Mouse (Mus musculus) CH12.LX (cell line): ENCODE measurements at regions not wholly inside any gene's neighbourhood (a gene's known extent, or its start where the extent isn't known, plus 50 kb on each side); places are given as distances from the start of the nearest gene placed in this dataset.

Experiments used
- DNase-seq: peaks from one replicate; pipeline ENCODE4 v3.0.0-alpha.2; 2013; ENCODE audit errors: extremely low read depth
- H3K27ac ChIP-seq: 2 replicates; pipeline ENCODE4 v1.5.1; 2012; ENCODE audit warnings: low read depth, mild to moderate bottlenecking, control low read depth, moderate library complexity; ENCODE audit not compliant: insufficient read depth
- H3K27me3 ChIP-seq: replicated peaks from 2 replicates; pipeline ENCODE3; 2012; ENCODE audit warnings: inconsistent platforms
- H3K36me3 ChIP-seq, 2 experiments: replicated peaks in 1 of 2; 2 replicates each; pipeline versions ENCODE3 to v1.6.1; 2012; ENCODE audit warnings: inconsistent platforms in 1 of 2, low read length in 1 of 2, mild to moderate bottlenecking in 1 of 2, mixed read lengths in 1 of 2, moderate library complexity in 1 of 2; ENCODE audit not compliant: control insufficient read depth in 1 of 2, insufficient read depth in 1 of 2
- H3K4me1 ChIP-seq, 2 experiments: 2 replicates each; pipeline ENCODE4 v1.6.1; 2012; ENCODE audit warnings: inconsistent platforms in 1 of 2, moderate library complexity in 1 of 2; ENCODE audit not compliant: insufficient read depth in 2 of 2, control insufficient read depth in 1 of 2
- H3K4me2 ChIP-seq: 2 replicates; pipeline ENCODE4 v1.6.1; 2012; ENCODE audit warnings: low read depth, mild to moderate bottlenecking, control low read depth; ENCODE audit not compliant: poor library complexity, insufficient read depth, severe bottlenecking
- H3K4me3 ChIP-seq, 3 experiments: fragments of 150-350 bp in 1 of 3; sonication (generic) in 1 of 3; replicated peaks in 1 of 3; 2 replicates each; pipeline versions ENCODE3 to v1.5.1; 2011 to 2012; ENCODE audit warnings: low read depth in 2 of 3, low read length in 2 of 3, mild to moderate bottlenecking in 2 of 3, moderate library complexity in 2 of 3, control low read depth in 1 of 3, improper control_type of control experiment in 1 of 3, inconsistent platforms in 1 of 3, mixed read lengths in 1 of 3; ENCODE audit not compliant: poor library complexity in 1 of 3
- H3K79me2 ChIP-seq: replicated peaks from 2 replicates; pipeline ENCODE4 v1.6.1; 2012; ENCODE audit warnings: mild to moderate bottlenecking, moderate library complexity; ENCODE audit not compliant: control insufficient read depth, poor library complexity, insufficient read depth, severe bottlenecking; ENCODE audit errors: extremely low read depth
- H3K9ac ChIP-seq: 2 replicates; pipeline ENCODE4 v1.6.1; 2012; ENCODE audit warnings: low read depth, mild to moderate bottlenecking, control low read depth, moderate library complexity; ENCODE audit not compliant: insufficient read depth
- H3K9me3 ChIP-seq: replicated peaks from 2 replicates; pipeline ENCODE3; 2012; ENCODE audit warnings: low read length, inconsistent platforms, mixed read lengths
- CHD1 ChIP-seq: IDR thresholded peaks from 2 replicates; pipeline ENCODE4 v1.6.1; 2012; ENCODE audit warnings: low read depth, low read length, improper control_type of control experiment, inconsistent platforms
- CTCF ChIP-seq, 2 experiments: IDR thresholded peaks in 1 of 2; conservative IDR thresholded peaks in 1 of 2; 2 replicates each; pipeline ENCODE4 v1.5.1; 2011 to 2012; ENCODE audit warnings: low read depth in 2 of 2, low read length in 2 of 2, improper control_type of control experiment in 1 of 2, inconsistent platforms in 1 of 2, mild to moderate bottlenecking in 1 of 2, moderate library complexity in 1 of 2
- EP300 ChIP-seq: IDR thresholded peaks from 2 replicates; pipeline ENCODE4 v1.6.1; 2011; ENCODE audit warnings: low read length, improper control_type of control experiment
- GABPA ChIP-seq: IDR thresholded peaks from 2 replicates; pipeline ENCODE4 v1.6.1; 2012; ENCODE audit warnings: low read depth, low read length, improper control_type of control experiment, inconsistent platforms; ENCODE audit not compliant: insufficient replicate concordance
- IRF4 ChIP-seq: IDR thresholded peaks from 2 replicates; pipeline ENCODE4 v1.6.1; 2014; ENCODE audit warnings: low read depth, mild to moderate bottlenecking, inconsistent platforms, low read length, improper control_type of control experiment
- JUN ChIP-seq: IDR thresholded peaks from 2 replicates; pipeline ENCODE4 v1.6.1; 2011; ENCODE audit warnings: low read depth, mild to moderate bottlenecking, low read length, improper control_type of control experiment, moderate library complexity; ENCODE audit not compliant: insufficient read depth
- JUND ChIP-seq: conservative IDR thresholded peaks from 2 replicates; pipeline ENCODE4 v1.6.1; 2011; ENCODE audit warnings: low read depth, low read length, improper control_type of control experiment
- MAZ ChIP-seq: IDR thresholded peaks from 2 replicates; pipeline ENCODE4 v1.6.1; 2012; ENCODE audit warnings: low read depth, mild to moderate bottlenecking, inconsistent platforms, low read length, improper control_type of control experiment, moderate library complexity
- MXI1 ChIP-seq: IDR thresholded peaks from 2 replicates; pipeline ENCODE4 v1.6.1; 2011; ENCODE audit warnings: mild to moderate bottlenecking, low read depth, low read length, improper control_type of control experiment
- TCF12 ChIP-seq: IDR thresholded peaks from 2 replicates; pipeline ENCODE4 v1.6.1; 2014; ENCODE audit warnings: low read depth, mild to moderate bottlenecking, inconsistent platforms, low read length, improper control_type of control experiment
- USF1 ChIP-seq: IDR thresholded peaks from 2 replicates; pipeline ENCODE4 v1.6.1; 2014; ENCODE audit warnings: low read depth, mild to moderate bottlenecking, inconsistent platforms, low read length, improper control_type of control experiment
- USF2 ChIP-seq: conservative IDR thresholded peaks from 2 replicates; pipeline ENCODE4 v1.6.1; 2011; ENCODE audit warnings: low read depth, low read length, improper control_type of control experiment
- ZC3H11A ChIP-seq: IDR thresholded peaks from 2 replicates; pipeline ENCODE4 v1.6.1; 2012; ENCODE audit warnings: low read depth, mild to moderate bottlenecking, inconsistent platforms, low read length, improper control_type of control experiment
- ZKSCAN1 ChIP-seq: IDR thresholded peaks from 2 replicates; pipeline ENCODE4 v1.6.1; 2012; ENCODE audit warnings: low read depth, inconsistent platforms, low read length, improper control_type of control experiment, borderline replicate concordance
- ZNF384 ChIP-seq: IDR thresholded peaks from 2 replicates; pipeline ENCODE4 v1.6.1; 2012; ENCODE audit warnings: low read depth, low read length, improper control_type of control experiment, inconsistent platforms
- dilution Hi-C: fragments of 300-500 bp; cut with MboI; formaldehyde crosslinking; loops from 2 replicates; pipeline ENCODE4 v1.14.3; 2020; ENCODE audit warnings: low sequenced_read_pairs; ENCODE audit not compliant: extremely low pct_unique_long_range_greater_than_20kb, extremely low pct_ligation_motif_present
- in situ Hi-C: fragments of 300-500 bp; cut with MboI; formaldehyde crosslinking; loops from 3 replicates; pipeline ENCODE4 v1.14.3; 2019; ENCODE audit warnings: low sequenced_read_pairs, low pct_ligation_motif_present, low pct_unique_long_range_greater_than_20kb, mixed read lengths

DNA sequence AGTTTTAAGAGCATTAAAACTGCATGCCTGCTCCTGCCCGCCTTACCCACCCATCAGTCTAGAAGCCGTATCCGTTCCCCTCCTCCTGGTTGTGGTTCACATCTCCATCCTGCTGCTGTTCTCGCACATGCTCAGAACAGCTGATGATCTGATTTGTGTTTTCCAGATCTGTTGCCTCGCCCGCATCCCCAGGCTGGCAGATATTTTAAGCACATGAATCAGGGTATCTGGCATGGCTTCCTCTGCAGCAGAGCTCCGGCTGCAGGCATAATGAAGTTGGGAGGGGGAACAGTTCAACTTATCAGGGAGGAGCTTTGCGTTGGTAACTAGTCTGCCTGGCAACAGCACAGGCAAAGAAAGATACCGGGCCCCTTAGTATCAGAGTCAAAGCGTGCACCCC, 64.9 kb upstream of the Sipa1l1 start:
- dilution Hi-C loops (no loop called here), in situ Hi-C loops (loop anchor here (25.0 kb wide), 1 partner anchor 142 kb away; no protein-coding TSS in a partner anchor)
- no peaks in the 10 kb centered on the region for H3K36me3 ChIP-seq
- H3K27me3 ChIP-seq = no peaks in the 10 kb centered on the region
- H3K27ac ChIP-seq = no peak overlapping the region
- DNase-seq = no peak
- no peak overlapping the region for H3K4me2 ChIP-seq
- H3K9ac ChIP-seq = no peak overlapping the region
- peaks cover 7 to 12% of the 10 kb centered on the region in 2 experiments; a peak in 3 of 4 replicates for H3K4me1 ChIP-seq
- no peak overlapping the region for H3K4me3 ChIP-seq
- peaks cover 13% of the 10 kb centered on the region for H3K9me3 ChIP-seq
- no peaks in the 10 kb centered on the region for H3K79me2 ChIP-seq
- TF ChIP-seq ZC3H11A (no peak), MXI1 (no peak), JUN (no peak), CHD1 (no peak)

DNA sequence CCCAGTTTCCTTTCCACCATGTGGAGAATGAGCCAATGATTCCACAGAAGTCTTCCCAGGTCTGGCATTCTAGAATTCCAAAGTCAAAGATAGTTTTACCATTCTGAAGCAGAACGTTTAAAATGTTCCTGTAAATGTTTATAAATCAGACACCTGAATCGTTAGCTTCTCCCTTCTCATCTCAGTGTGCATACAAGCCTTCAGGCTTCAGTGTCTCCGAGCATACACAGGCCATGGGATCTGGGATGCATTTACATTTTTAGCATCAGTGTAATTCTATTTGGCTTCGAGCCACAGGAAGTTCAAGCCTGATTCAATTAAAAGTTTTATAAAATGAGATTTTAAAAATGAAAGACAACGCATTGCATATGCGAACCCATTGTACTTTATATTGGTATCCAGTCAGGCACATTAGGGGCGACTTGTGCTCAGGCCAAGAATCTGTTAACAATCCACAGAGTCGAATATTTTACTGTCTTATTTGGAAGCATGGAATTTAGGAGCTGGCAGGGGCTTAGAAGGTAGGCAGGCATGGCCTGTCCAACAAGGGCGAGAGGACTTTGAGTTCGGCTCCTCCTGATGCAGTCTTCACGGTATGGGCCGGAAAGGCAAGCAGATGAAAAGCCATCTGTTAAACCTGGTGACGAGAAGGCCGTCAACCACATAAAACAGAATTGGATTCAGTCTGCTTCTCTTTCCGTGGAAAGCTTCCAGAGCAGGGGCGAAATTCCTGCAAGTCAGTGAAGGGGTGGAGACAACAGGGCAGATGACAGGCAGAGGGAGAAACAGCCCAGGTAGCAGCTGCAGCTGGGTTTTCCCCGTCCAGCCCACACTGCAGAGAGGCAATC, 63.7 kb upstream of the Sipa1l1 start:
- H3K4me1 ChIP-seq = peaks cover 7 to 12% of the 10 kb centered on the region in 2 experiments; a peak in 3 of 4 replicates
- H3K36me3 ChIP-seq = no peaks in the 10 kb centered on the region
- H3K27me3 ChIP-seq = no peaks in the 10 kb centered on the region
- H3K9ac ChIP-seq = no peak overlapping the region
- in situ Hi-C loops (loop anchor here (25.0 kb wide), 1 partner anchor 143 kb away; no protein-coding TSS in a partner anchor), dilution Hi-C loops (no loop called here)
- H3K27ac ChIP-seq = no peak overlapping the region
- TF ChIP-seq GABPA (no peak), CHD1 (no peak), EP300 (no peak), ZKSCAN1 (no peak), MAZ (no peak), USF2 (no peak), ZNF384 (no peak), USF1 (no peak), CTCF (conservative IDR thresholded peaks at IDR 0.05 in 1 of 2, IDR thresholded peaks at IDR 0.05 in 1 of 2; ENCODE audit: low read depth in 2 of 2, low read length in 2 of 2) (no peak)
- H3K4me2 ChIP-seq = no peak overlapping the region; the same call in 1 of the 2 replicates
- no peak for DNase-seq
- H3K9me3 ChIP-seq = peaks cover 13% of the 10 kb centered on the region
- H3K79me2 ChIP-seq = no peaks in the 10 kb centered on the region
- H3K4me3 ChIP-seq = no peak overlapping the region

DNA sequence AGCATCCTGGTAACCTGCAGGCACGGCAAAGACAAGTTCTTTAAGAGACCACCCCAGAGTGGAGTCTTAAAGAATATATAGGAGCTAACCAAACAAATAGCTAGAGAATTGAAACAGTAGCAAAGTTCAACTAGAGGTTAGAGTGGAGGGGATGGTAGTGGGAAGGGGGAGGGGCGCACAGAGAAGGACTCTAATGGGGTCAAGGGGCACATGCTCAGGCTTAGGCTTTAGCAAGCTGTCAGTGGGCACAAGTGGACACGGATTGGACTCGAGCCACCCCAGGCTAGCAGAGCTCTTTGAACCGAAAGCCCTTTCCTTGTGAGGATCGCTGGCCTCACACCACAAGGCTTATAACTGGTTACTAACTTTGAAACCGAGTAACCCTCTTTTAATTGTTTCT, 53.4 kb upstream of the Sipa1l1 start:
- H3K27me3 ChIP-seq = no peaks in the 10 kb centered on the region
- peaks cover 6% of the 10 kb centered on the region for H3K9me3 ChIP-seq
- no peak overlapping the region for H3K4me2 ChIP-seq
- no peaks in the 10 kb centered on the region for H3K36me3 ChIP-seq
- H3K4me1 ChIP-seq = no peaks in the 10 kb centered on the region
- H3K4me3 ChIP-seq = no peak overlapping the region
- DNase-seq = no peak
- TF ChIP-seq IRF4 (no peak), TCF12 (no peak), JUND (no peak), MAZ (no peak), JUN (no peak), USF1 (no peak), ZNF384 (no peak)
- H3K79me2 ChIP-seq = no peaks in the 10 kb centered on the region
- dilution Hi-C loops = no loop called here
- in situ Hi-C loops = loop anchor here (25.0 kb wide), 1 partner anchor 153 kb away; no protein-coding TSS in a partner anchor
- H3K9ac ChIP-seq = no peak overlapping the region
- H3K27ac ChIP-seq = no peak overlapping the region
